Mouse (Mus musculus) erythroblast, embryonic 14.5 days (primary cell): Measurements from ENCODE around the gene Hlcs.

Experiments used
- GATA1 ChIP-seq: IDR thresholded peaks from 2 replicates; pipeline ENCODE4 v1.6.1; 2012; ENCODE audit warnings: low read length, inconsistent platforms, mixed read lengths
- TAL1 ChIP-seq: IDR thresholded peaks from 3 replicates; pipeline ENCODE4 v1.6.1; 2012; ENCODE audit warnings: low read length, inconsistent platforms, mixed read lengths

DNA sequence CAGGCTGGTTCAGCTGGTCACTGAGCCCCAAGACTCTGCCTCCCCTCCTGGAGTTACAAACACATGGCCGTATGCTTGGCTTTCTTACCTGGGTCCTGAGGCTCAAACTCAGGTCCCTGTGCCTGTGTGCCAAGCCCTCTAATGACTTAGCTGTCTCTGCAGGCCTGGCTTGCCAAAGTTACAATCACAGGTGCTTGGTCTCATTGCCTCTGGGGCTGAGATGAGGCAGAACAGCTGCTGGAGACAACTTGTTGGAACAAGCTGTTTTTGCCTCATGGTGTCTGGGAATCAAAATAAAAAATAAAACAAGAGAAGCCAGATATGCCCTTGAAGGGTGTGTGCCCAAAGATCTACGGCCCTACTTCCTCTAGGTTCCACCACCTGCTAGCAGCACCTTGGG, 35.4 kb upstream of the Hlcs start:
- TF ChIP-seq TAL1 = no peak
- no peak for TF ChIP-seq GATA1
